Mouse (Mus musculus) adrenal gland, postnatal 0 days (tissue): ENCODE results near the gene Fat4. TPM values are rescaled to one million over a fixed set of nuclear protein-coding genes. Genes with fewer than 3 reads are reported as not detected.

ENCODE experiments used
- polyA plus RNA-seq: library from polyadenylated mRNA; unstranded; fragments of >200 nt; fragmentation: Nextera tagmentation; extraction: Ambion mirVana; gene quantifications from 2 replicates; pipeline ENCODE4 v1.2.1, GENCODE M21; 2015

Gene Fat4
- 3.5 and 3.6 TPM in 2 replicates for polyA plus RNA-seq

GRCm38 (mm10) chr3:38886890-38887355, at the start of gene Fat4:
TSS of gene Fat4 (plus strand) at chr3:38886940.

